Mouse (Mus musculus): ENCODE data around the gene Ybx1.
A peak's percentile ranks its signal among the peaks of the same experiment; 100 is the strongest.

The Ybx1 gene

DNA sequence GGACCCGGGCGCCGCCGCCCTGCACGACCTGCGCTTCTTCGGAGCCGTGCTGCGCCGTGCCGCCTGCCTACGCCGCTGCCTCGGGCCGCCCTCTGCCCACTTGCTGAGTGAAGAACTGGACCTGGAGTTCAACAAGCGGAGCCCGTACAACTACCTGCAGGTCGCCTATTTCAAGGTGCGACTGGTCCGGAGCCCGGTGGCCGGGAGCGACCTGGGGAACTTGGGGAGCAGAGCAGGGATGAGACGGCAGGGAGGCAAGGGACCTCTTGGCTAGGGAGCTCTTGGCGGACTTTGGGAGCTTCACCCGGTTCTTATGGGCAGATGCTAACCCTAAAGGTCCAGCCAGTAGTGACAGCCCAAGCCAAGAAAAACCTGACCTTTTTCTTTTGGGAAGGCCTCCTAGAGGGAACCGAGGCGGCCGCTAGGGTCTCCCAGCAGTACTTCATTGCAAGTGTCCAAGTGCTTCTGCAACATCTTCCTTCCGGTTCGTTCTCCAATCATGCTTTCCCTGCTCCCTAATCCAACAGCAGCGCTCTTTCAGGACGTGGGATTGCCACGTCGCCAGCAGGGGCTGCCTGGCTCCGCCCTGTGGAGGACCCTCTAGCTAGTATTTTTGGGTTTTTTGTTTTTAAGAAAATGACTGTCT lies 61.0 kb downstream of the Ybx1 start:
- DNase-seq = no peak

DNA sequence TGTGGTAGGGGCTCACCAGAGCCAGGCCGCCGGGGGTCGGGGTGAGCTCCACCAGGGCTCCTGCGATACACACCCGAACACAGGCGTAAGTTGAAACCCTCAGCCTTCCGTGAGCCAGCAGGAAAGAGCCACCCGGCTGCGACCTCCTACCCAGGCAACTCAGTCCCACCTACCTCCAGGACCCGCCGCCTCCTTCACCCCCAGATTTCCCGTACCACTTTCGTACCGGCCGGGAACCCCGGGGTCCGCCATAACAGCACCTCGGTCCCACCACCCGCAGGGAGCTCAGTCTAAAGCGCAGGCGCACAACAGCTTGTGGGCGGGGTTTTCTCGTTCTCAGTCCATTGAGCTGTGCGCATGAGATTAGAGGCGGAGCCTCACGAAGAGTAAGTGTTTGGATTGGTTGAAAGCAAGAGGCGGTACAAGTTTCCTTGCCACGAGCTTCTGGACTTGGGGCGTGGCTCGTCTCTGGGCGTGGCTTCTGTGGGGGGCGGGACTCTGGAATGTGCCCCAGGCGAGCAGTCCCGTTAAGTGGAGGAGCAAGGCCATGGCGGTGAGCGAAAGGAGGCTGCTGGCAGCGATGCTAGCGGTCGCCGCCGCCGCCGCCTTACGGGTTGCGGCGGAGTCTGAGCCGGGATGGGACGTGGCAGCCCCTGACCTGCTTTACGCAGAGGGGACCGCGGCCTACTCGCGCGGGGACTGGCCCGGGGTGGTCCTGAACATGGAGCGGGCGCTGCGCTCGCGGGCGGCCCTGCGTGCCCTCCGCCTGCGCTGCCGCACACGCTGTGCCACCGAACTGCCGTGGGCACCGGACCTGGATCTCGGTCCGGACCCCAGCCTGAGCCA lies 61.8 kb downstream of the Ybx1 start, which contains the start of the genes AU022252 and P3h1:
Gene AU022252 (minus strand): TSS at position 303 of the 846 bp plus-strand sequence.
Gene P3h1 (plus strand): TSS at position 506 of the 846 bp plus-strand sequence.
- DNase-seq = peak; percentile 98
